In genomic region chr9:50028573-50028972, GRCm38 (mm10) we compare ENCODE assay signal across 14 mouse cellular contexts.
"Had no signal": no experiment of that assay in that cellular context is flagged by ENCODE, and none has a peak within 500 bp of the region (broad histone marks: within the 10 kb centered on the region; RNA-seq: fewer than 3 reads in every experiment).

No protein-coding gene starts in this region.

- H3K9ac ChIP-seq: neural tube, embryonic 13.5 days; neural tube, embryonic 15.5 days; stomach, embryonic 15.5 days had no signal

- H3K36me3 ChIP-seq: neural tube, embryonic 13.5 days; neural tube, embryonic 15.5 days; stomach, embryonic 15.5 days had no signal

- H3K9me3 ChIP-seq: neural tube, embryonic 13.5 days; neural tube, embryonic 15.5 days; stomach, embryonic 15.5 days had no signal

- H3K4me2 ChIP-seq: neural tube, embryonic 13.5 days; neural tube, embryonic 15.5 days; stomach, embryonic 15.5 days had no signal

- DNase-seq: right cerebral cortex, adult 18-20 months; right cerebral cortex, postnatal 14 days; right cerebral cortex, postnatal 25 days; spleen, adult 18-20 months; thymus, adult 18-20 months; thymus, adult 2 months; thymus, postnatal 14 days; thymus, postnatal 25 days; thymus, postnatal 36 days; thymus, postnatal 4 days had no signal

- H3K27ac ChIP-seq: neural tube, embryonic 13.5 days; neural tube, embryonic 15.5 days; stomach, embryonic 15.5 days; stomach, postnatal 0 days had no signal

- H3K27me3 ChIP-seq: neural tube, embryonic 13.5 days; neural tube, embryonic 15.5 days; stomach, embryonic 15.5 days had no signal

- H3K4me3 ChIP-seq: neural tube, embryonic 13.5 days; neural tube, embryonic 15.5 days; stomach, embryonic 15.5 days had no signal
